Mouse (Mus musculus) urinary bladder, postnatal 4 days (tissue): ENCODE data around the gene Znrf3.

ENCODE experiments used
- DNase-seq, 2 experiments: peaks; one replicate each; pipeline ENCODE4 v3.0.0; 2021 to 2022; ENCODE audit warnings: low spot score in 2 of 2

Znrf3 gene

DNA sequence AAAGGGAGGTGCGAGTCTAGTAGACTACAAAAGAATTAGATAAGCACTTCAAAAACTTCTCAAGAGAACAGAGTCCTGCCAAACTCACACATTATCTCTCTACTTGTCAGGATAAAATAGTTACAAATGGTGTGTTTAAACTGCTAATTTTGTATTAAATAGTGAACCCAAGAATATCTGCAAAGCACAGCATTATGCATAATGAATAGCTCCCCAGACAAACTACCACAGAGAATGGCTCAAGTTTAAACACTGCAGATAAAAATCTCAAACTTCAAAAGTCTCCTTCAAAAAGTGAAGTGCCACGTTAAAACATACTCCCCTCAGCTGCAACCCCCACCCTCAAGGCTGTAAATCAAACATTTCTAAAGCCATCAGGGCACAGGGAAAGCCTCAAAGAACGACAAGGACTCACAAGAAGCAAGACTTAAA, 2.0 kb downstream of the Znrf3 start:
- no peak for DNase-seq

DNA sequence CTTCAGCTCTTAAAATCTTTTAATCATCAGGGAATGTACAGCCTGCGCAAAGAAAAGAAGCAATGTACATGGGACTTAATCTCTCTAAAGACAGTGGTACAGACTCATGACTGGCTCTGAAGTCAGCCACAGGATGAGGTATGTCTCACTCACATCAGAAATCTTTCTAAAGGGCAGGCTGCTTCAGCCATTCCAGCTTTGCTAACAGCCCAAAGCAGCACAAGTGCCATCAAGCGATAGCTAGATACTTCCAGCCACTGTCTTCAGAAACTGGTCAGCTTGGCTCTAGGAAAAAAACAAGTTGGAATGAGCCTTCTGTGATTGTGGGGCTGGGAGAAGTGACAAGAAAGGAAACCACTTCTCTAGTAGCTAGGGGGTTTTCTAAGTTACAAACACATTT, 7.0 kb downstream of the Znrf3 start:
- DNase-seq, result no peak

DNA sequence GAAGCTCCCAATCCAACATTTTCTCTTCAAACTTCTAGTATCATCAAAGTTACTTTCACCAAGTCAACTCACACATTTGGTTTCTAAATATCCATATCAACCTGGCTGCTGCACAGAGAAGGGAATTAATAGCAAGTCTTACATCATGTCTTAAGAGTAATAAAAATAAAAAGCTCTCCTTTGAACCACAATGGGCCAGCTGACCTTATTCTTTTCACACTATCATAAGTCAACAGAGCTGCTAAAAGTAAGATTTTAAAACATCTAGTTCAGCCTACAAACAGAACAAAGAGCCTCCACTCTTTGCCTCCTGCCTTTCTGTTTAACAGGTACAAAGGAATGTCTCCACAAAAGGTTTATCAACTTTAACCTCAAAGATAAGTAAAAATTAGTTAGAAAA, 7.7 kb downstream of the Znrf3 start:
- no peak for DNase-seq

DNA sequence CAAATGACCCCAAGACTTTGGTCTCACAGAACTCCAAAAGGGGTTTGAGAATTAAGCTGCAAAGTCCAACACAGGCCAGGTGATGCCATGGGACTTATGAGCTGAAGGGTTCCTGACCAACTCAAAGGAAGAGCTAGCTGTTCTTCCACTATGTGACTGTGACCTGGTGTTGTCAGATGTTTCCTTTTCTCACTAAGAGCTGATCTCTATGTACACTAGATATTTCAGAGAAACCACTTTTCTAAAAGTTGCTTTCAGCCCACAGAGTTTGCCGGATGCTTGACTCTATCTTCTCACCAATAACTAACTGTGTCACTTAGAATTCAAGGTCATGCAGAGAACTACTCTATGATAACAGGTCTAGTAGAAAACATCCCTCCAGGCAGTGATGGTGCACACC, 9.2 kb downstream of the Znrf3 start:
- no peak for DNase-seq

DNA sequence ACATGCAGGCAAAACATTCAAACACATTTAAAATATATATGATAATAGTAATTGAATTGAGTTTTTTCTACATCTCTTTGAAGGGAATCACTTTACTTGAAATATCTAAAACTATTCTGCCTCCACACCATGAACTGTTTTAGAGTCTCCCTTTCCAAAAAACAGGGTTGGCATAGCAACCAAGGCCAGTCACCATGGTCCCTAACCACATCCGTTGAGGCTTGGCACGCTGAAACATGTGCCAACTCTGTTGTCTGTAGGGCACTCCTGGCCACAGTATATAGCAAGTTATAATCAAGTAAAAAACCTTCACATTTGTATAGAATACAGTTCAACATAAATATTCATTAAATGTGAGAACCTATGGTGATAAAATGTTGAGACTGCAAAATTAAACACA, 12.3 kb downstream of the Znrf3 start:
- DNase-seq, result no peak

DNA sequence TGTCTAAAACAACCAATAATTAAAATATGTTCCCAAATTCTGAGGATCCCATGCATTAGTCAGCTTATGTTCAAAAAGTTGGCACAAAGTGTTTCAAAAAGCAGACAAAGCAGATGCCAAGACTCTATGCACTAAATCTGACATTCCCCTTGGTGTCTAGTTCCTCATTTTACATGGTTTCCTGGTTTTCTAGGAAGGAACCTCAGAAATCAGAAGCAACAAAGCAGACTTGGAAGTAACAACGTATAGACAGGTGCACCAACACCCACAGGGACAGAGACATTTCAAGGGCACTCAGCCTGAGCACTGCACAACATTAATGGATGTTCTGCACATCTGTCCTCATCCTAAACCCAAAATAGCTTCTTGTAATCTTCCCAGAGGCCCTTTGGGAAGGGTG, 13.8 kb downstream of the Znrf3 start:
- DNase-seq, result no peak

DNA sequence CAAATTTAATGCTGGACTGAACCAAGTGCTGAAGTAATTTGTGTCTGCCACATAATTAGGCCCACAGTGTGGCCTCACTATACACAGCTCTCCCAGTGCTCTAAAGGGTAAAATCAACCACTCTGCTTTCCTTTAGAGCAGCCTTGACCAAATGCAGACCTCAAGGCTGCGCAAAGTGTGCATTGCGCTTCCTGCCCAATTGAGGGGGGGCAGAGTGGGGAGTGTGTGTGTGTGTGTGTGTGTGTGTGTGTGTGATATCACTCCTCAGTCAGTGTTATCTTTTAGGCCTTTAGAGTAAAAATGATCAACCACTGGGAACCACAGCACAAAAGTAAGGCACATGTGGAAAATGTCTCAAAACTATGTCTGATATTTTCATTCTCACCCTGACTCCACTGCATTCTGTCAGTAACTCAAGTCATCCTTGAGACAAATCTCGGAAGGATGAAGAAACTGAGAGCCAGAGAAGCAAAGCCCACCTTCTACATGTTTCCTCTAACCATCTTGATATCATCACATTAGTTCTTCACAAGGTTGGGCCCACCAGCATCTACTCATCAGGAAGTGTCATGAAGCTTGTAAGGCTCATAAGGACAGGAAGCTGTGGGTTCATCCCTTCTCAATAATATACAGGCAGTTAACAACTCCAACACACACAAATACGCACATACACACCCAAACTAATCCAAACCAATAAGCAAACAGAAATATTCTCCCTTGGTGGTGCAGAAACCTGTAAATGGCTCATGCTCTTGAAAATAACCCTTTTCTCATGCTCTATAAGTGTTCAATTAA, 15.1 kb downstream of the Znrf3 start:
- no peak for DNase-seq

DNA sequence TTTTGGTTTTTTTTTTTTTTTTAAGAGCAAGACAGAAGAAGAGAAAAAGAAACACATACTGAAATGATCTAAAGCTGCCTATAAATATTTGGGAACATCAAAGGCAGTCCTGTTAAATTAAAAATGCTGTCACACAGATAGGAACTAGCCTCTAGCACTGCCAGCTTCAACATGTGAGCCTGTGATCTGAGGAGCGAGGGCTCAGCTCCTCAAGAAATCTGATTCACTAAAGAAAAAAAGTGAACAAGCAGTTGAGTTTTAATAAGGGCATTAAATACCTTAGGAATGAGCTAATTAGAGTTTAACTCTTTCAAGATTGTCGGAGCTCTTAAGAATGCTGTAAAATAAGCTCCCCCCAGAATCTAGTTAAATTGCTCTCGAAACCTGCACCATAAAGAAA, 17.4 kb downstream of the Znrf3 start:
- DNase-seq, result no peak

DNA sequence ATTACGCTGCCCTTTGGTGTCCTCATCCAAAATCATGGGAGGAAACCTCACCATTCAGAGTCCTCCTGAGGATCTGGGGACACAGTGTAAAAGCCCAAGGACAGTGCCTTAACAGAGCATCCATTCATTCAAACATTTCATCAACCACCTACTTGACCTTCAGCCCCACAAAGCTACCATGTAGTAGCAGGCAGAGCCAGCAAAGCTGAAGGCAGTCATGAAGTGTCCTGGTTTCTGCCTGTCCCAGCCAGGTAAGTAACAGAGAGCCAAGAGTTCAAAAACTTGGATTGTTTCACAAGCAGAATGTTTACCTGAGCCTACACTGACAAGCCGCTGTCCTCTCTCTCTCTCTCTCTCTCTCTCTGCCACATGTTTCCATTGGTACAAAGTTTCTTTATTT, 18.3 kb downstream of the Znrf3 start:
- no peak for DNase-seq

DNA sequence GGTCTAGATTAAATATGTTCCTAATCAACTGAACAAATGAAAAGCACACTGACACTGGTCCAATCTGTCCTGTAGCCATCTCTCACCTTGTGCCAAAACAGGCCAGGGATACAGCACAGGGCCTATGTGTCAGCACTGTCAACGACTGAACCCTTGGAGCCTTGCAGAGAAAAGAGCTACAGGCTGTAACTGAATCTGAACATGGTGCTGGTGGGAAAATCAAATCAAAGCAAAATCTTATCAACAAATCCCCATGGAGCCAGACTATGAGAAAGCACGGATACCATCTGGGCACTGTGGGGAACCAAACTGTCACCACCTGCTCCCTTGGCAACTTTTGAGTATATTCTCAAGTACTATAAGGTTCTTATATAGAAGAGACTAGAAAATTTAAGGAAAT, 19.5 kb downstream of the Znrf3 start:
- DNase-seq, result no peak

DNA sequence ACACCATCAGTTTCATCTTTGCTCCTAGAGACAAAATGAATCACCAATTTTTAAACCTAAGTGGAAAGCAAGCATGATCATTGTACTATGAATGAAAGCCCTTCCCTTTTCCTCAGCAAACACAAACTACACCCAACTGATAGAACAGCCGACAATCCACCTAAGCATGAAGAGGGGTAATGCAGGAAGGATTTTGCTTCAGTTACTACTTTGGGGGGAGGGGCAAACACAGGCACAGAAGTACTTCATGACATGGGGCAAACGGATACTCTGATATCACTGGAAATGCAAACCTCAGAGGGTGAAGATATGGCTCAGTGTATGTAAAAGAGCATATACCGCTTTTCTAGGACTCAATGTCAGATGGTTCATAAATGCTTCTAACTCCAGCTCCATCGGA, 20.5 kb downstream of the Znrf3 start:
- DNase-seq, result no peak

DNA sequence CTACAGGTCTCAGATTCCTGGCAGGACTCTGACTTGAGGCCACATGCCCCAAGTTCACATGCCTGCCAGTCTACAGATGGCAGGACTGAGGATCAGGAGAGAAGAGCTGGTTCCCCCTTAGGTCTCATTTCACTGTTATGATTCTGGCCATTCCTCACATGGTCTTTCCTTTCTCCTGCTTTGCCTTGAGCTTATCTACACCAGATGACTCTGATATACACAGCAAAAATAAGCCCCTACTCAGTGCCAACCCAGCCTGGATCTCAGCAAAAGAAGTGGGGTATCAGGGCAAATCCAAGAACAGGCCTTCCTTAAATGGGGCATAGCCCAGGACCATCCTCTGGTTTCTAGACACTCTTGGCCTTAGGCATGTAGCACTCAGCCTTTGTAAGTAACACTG, 21.6 kb downstream of the Znrf3 start:
- no peak for DNase-seq

DNA sequence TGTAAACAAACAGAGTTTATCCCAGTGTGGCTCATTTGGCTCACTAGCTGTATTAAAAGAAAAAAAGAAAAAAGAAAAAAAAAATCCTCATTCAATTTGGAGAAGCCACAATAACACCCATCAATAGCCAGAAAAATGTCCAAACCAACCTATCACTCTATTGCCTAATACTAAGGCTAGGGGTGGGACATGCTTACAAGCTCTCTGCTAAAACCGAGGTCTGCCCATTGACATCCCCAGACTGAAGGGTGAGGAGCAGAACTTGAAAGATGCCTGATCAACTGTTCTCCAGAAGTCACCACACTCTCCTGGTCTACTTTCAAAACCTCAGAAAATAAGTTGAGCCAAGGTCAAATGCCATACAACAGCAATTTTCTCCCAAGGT, 22.4 kb downstream of the Znrf3 start:
- DNase-seq, result no peak

DNA sequence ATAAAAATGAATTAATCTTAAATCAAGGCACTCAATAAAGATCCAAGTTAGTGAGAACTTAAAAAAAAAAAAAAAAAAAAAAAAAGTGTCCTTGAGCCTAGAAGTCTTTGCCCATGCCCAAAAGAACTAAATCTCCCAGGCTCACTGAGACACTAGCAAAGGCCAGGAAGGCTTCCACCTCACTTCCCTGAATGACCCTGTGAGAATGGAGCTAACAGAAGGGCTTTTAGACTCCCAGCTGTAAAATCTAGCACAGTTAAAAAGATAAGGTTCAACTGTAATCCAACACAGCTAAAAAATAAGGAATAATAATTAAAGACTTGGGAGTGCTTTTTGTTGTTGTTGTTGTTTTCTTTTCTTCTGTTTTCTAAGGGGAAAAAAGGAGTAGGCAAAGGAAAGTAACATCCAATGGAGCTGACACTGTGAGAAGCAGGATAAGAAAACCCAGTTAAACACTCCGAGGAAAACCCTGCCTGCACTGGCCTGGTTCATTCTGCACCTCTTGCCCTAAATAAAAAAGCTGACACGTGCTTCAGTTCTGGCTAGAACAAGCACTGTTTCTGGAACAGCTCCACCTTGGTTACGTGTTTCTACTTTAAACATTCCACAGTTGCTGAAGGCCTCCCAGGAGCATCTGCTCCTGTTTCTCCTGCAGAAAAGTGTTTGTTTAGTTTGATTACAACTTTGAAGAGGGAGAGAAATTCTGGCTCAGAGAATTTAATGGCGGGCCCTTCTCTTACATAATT, 23.0 kb downstream of the Znrf3 start:
- DNase-seq, result no peak

DNA sequence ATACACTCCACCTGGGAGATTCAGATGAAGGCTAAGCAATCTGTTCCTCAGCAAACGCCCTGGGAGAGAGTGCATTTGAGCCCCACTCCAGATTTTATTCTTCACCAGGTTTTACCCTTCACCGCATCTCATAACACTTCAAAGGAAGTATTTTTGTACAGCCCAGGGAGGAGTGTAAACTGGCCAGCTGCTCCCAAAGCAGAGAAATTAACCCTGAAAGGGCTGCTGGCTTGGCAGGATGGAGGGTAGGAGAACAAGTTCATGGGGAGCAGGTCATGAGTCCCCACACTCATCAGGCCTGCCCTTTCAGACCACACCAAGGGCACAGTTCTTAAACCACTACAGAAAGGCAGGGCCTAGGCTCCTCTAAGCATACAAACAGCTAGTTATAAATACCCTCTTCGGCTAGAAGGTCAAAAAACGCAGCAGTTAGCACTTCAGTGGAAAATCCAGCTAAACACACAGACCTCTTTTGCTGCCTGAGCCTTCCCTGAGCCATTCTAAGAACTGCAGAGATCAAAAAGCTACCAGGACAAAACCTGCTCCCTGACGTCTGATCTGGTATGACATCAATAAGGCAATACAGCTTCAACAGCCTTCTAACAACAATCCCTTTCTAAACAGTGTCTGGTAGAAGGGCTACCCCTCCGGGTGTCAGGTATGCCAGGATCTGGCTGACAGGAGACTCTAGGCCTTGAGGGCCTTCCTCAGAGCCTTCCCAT, 28.9 kb downstream of the Znrf3 start:
- no peak for DNase-seq

DNA sequence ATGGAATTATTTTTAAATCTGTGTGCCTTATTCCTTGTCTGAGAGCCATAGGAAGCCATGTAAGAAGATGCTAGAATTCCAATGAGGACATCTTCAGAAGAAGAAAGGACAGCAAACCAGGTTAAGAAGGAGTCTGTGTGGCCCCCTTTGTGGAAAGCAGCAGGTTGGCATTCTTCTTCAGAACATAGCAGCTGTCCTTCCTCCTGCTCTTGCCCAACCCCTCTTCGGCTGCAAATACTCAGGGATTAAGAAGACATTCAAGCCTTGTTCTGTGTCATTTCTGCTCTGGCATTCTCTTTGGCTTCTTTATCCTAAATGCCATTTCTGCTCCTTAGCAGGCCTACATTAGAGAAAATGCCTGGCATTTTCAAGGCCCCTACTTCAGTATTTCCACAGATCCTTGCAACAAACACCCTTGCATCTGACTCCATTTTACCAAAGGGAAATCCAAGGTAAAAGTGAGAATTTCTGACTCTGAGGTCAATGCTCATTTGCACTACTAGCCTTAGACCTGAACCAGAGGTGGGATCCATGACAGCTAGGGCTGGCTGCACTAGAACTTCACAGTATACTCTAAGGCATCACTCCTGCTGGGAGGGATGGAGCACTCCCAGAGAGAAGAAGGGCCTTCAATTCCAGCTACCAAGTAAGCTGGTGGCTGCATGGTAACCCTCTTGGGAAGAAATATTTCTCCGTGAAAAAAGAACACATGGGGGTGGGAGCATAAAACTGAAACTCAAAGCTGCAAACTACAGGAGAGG, 29.6 kb downstream of the Znrf3 start:
- no peak for DNase-seq

DNA sequence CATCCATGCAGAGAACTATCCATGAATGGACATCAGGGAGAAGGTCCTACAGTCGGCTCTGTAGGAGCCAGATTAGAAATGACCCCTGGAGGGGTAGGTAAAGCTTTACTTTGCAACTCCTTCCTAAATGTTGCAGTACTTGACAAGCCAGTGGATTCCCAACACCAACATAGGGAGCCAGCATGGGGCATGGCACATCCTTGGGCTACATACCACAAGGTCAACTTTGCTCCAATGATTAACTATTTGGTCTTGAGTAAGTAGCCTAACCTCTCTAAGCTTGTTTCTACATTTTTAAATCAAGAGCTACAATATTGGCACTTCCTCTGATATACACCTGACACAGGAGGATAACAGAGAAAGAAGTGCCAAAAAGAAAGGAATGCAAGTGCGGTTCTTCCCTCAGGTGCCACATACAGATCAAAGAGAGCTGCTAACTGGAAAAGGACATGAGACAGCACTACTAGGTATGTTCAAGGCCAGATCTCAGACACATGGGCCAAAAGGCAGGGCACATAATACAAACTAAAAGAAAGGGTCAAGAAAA, 31.9 kb downstream of the Znrf3 start:
- DNase-seq, result no peak

DNA sequence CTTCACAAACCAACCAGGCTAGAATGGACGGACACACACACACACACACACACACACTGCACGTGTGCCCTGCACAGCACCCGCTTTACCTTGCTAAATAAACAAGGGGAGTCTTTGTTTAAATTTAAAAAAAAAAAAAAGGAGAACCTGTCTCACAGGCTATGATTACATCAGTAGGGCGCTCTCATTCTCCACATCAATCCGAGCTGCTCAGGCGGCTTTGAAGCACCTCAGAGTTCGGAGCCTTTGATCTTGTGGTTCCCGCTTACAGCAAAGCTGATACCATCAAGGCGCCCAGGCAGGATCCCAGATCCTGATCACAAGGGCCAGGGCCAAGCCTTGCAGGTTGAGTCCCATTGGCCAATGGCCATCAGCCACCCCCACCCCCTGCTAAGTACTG, 33.1 kb downstream of the Znrf3 start:
- peak; percentile 35 to 62 for DNase-seq

DNA sequence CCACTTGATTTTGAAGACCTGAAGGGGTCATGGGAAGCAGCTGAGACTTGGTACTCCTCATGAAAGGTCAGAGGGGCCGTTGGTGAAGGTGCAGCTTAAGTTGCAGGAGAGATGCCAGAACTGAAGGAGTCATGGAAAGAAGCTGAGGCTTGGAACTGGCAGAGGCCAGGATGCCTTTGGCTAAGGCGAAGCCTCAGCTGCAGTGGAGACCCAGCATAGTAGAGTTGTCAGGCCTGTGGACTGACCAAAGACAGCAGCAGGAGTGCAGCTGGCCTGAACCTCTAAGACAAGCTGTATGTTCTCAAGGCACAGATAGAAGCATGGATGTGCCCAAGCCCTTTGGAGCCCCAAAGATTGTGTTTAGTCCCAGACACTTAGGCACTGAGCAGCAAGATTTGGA, 40.5 kb downstream of the Znrf3 start:
- no peak for DNase-seq

DNA sequence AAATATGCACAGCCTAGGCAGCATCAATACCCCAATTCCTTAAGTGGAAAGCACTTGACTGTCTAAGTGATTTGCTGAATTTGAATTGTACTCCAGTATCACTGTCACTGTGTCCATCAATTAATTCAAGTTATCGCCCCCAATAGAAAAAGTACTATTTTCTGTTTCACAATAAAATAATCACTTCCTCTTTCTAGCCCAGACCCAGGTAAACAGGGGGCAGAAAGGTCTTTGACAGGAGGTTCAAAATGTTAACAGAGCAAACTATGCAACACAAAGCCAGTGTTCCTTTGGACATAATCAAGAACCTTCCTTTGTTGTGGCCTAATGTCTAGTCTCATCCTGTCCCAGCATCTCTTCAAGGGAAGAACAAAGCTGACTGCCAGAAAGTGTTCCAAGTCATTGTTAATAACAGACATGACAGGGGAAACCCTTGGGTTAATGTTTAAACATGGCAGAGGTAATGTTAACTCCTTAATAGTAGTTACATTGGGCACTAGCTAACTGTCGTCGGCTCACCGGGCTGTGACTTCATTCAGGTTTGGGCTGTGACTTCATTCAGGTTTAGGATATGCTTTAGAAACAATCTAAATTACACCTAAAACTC, 42.4 kb downstream of the Znrf3 start:
- no peak for DNase-seq

DNA sequence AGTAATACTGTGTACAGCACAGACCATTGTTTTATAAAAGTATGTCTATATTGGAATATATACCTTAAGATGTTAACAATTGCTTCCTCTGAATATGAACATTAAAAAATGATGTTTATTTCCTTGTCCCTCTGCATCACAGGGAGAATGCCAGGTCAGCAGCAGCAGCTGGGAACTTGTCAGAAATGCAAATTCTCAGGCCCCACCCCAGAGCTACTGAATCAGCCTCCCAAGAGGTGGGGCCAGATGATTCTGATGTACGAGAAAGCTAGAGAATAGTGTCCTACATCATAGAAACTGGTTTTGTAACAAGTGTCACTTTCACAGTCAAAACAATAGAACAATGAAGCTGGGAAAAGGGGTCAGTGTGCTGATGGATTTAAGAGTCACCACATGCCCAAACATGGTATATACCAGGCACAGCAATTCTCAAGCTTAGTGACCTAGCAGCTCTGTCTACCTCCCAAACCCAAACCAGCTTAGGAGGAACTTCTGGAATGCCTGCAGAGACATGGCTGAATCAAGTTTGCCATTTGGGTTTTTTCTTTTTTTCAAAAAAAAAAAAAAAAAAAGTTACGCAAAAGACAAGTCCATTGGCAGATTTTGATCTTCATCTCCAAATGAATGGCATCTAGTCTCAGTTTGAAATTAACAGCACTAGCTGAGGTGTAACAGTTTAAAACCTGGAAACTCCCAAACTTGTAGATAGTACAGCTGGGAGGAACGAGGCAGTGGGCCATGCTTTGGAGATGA, 46.2 kb downstream of the Znrf3 start:
- no peak for DNase-seq
